Mouse (Mus musculus) right cerebral cortex, adult 18-20 months (tissue): Measurements from ENCODE around the gene Gm5678.
A peak's percentile ranks its signal among the peaks of the same experiment; 100 is the strongest.
"Not testable (repeated sequence)": the region's sequence is repeated elsewhere in the genome, so short reads cannot be mapped to it uniquely, and the experiment has no call there.

ENCODE experiments used
- DNase-seq: peaks from one replicate; pipeline ENCODE4 v3.0.0; 2022; ENCODE audit warnings: mixed read lengths

Gm5678 gene

DNA sequence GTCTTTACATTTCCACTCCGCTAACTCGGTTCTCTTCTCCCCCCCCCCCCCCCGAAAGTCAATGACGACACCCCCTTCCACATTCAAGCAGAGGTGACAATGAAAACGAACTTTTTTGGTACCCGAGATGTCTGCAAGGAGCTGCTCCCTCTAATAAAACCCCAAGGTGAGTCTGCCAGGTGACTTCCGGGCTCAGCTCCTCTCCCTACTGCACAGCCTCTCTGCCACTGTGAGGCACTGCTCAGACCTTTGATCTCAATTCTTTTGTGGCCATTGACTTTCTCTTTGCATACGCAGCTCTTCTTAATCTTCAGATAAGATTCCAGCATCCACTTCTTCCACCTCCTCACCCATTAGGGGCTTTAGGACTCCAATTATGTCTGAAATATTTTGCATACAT is 19.2 kb upstream of the Gm5678 start:
- no peak for DNase-seq

DNA sequence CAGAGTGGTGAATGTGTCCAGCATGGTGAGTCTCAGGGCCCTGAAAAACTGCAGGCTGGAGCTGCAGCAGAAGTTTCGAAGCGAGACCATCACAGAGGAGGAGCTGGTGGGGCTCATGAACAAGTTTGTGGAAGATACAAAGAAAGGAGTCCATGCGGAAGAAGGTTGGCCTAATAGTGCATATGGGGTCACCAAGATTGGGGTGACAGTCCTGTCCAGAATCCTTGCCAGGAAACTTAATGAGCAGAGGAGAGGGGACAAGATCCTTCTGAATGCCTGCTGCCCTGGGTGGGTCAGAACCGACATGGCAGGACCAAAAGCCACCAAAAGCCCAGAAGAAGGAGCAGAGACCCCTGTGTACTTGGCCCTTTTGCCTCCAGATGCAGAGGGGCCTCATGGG is 18.1 kb upstream of the Gm5678 start:
- DNase-seq = no peak

DNA sequence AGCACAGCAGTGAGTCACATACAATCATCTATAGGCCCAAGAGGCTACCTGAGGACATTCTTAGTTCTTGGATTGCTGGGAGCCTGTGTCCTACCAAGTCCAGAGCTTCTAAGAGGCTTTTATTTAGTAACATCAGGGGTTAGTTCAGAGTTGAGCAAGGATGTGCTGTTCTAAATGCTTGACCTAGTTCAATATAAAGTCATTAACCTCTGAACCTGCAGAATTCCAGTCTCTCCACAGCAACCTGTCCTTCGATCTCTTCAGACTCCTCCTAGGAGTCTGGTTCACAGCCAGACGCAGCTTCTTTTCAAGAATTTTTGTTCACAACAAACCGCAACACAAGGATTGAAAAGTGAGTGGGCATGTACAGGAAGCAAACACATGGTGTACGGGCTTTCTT is 16.9 kb upstream of the Gm5678 start:
- DNase-seq = no peak

DNA sequence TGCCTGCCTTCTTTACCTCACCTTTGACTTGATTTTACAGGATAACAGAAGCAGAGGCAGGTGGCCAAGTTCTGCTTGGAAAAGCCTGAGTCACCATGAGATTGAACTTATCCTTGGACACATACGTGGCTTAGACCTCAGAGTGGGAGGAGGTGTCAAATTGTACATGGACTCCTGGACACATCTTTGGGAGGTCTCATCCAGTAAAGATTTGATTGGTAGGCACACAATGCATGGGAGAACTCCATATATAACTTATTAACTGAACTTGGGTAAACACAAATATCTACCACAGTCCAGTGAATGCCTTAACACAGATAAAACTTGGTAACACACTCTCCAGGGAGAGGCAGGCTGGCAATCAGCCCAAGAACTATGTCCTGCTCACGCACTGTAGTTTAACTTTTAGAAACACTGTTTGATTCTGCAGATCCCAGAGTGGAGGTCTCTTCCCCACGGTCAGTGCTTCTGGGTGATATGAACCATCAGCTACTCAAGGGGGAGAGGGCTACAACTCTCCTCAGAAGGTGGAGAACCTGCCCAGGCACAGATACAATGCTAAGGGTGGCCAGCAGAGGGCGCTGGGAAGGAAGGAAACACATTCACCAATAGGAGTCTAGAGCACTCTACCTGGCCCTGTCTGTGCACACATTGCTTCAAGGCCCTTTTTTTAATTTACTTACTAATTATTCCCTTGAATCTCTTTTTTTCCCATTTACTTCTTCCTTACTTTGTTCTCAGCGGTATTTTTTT is 12.6 kb upstream of the Gm5678 start:
- DNase-seq = peak; percentile 57

DNA sequence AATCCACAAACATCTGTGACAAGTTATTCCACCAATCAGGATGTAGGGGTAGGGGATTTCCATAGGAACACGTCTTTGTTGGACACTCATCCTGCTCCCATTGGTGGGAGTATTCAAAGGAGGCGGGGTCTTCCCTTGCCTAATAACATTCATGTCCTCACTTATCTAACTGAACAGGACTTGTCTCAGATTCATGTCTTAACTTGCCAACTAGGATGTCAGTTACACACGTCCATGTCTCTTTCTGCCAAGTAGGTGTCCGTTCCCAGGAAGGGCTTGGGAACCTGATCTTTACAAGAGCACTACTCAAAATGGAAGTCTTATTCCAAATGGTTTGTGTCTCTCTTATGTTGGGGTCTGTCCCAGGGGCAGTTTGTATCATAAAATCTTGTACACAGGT is 4.1 kb upstream of the Gm5678 start:
- DNase-seq = not testable (repeated sequence)

DNA sequence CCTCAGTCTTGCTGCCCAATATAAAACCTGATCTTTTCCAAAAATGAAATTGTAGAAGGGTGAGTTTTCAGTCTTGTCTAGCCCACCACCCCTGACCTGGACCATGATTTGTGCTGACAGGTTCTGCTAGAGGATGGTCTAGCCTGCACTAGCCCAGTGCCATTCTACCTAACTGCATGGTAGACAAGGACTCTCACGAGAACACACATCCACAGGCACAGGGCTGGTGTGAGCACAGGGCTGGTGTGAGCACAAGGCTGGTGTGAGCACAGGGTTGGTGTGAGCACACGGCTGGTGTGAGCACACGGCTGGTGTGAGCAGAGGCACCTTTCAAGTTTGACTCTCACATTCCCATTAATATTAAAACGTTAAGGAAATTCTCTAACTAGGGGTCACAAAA is 3.2 kb upstream of the Gm5678 start:
- no peak for DNase-seq

DNA sequence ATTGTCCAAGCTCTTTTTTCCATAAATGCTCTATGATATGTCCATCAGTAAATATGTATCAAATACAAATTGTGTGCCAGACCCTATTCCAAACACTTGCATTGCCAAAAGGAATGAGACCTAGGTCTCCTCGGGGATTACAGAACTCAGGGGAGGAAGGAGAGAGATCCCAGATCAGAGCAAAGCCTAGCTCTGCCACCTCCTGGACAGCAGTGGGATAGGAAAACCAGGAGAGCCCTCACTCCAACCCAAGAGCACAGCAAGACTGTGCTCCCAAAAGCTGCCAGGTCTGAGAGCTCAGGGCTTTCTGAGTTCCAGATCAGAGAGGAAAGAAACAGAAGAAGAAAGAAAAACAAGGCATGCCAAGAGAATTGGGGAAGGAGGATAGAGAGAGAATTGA is 1.2 kb upstream of the Gm5678 start:
- peak; percentile 35 for DNase-seq

DNA sequence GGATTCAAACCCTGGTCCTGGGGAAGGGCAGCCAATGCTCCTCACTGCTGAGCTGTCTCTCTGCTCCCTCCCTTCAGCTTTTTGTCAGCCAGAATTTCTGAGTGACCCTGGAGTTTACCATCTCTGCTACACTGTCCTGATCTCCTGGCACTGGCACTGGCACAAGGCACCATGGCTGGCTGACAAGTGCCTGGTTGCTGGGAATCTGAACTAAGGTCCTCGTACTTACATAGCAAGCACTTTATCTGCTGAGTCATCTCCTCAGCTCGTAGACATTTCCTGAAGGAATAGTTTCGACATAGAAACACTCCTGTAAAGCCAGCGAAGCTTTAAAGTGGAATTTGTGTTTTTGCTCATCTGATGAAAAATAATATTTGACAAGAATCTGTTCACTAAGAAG is 16.1 kb downstream of the Gm5678 start:
- DNase-seq = no peak

DNA sequence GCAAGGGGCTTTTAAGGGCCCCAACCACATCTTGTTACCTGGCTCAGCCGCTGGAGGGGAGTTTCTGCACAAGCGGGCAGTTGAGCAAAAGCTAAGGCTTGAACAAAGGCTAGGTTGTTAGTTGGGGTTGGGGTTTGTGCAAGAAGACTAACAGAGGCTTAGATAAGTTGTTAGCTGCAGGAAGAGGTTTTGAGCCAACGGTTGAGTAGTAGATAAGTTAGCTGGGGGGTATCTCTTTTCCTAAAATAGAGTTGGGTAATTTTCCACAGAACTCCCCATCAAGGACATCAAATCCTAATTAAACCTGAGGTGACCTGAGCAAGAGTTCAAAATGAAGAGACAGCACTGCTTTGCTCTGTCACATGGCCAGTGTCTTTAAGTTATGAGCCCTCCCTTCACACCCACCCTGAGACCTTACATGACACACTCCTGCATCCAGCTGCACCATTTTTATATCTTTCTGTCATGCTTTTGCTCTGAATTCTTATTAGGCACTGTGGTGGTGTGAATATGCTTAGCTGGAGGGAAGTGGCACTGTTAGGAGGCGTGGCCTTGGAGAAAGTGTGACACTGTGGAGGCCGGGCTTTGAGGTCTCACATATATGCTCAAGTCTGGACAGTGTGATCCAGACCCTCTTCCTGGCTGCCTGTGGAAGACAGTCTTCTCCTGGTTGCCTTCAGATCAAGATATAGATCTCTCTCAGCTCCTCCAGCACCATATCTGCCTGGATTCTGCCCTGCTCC is 20.7 kb downstream of the Gm5678 start:
- DNase-seq = no peak

DNA sequence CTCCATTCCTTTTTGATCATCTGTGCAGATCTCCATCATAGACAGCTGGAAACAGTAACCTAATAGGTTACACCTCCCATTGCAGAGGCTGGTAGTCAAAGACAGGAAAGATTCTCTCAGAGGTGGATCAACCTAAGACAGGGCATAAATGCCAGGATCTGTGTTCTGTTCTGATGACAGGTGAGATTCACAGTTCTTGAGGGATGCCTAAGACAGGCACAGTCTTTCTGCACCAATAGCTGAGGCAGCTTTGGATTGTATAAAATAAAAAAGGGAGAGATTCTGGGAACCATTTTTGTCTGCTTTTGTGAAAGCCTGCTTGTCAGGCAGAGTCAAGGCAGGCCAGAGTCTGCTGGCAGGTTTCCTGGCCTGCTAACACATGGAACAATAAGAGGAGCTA is 40.1 kb downstream of the Gm5678 start:
- DNase-seq = no peak

DNA sequence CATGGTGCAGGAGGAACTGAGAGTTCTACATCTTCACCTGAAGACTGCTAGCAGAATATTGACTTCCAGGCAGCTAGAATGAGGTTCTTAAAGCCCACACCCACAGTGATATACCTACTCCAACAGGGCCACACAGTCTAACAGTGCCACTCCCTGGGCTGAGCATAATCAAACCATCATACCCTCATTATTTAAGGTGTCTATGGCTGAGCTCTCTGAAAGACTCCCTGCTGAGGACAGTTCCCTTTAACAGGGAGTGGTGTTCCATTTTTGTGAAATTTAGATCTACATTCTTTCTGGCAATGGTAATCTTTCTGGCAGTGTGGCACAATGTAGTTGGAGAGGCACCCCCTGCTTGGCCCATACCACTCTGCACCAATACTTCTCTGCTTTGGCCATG is 41.6 kb downstream of the Gm5678 start:
- DNase-seq = no peak

DNA sequence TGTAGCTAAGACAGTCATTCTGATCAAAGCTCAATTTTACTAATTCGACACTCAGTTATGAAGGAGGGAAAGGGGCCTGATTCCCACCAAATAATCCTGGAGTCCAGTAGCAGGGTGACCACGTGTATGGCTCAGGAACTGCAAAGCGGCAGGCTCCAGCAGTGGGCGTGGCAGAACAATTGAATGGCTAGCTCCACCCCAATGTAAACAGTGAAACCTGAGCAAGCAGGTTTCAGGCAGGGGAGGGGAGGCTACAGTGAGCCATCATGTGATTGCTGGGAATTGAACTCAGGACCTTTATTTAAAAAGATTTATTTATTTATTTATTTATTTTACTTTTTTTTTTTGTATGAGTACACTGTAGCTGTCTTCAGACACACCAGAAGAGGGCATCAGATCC is 42.6 kb downstream of the Gm5678 start:
- DNase-seq = not testable (repeated sequence)

DNA sequence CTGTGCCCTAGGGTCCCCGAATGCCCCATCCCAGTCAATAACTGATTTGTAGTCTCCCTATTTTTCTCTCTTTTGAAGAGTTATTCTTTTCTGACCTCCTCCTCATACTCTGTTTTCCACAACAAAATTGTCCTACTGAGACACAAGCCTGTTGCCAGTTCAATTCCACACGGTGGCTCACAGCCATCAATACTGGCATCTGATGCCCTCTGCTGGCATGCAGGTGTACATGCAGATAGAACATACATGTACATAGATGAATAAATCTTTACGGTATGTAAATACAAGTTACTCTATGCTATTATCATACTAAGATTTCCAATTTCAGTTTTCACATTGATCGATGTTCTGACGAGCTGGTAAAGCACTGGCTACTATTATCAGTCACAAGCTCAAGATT is 43.2 kb downstream of the Gm5678 start:
- DNase-seq = no peak

DNA sequence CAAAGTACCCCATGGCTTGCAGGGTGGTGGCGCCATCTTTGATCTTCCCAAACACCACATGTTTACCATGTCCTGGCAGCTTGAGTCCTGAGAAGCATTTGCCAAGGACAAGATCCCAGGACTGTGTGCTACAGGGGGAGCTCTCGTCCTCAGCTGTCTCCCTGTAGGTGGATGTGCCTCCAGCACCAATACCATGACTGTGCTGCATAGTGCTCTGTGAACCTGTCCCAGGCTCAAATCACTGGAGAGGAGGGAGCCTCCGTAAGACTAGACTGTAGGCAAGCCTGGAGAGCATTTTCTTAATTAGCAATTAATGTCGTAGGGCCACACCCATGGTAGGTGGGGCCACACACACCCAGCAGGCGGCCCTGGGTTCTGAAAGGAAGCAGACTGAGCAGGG is 48.5 kb downstream of the Gm5678 start:
- DNase-seq = no peak

DNA sequence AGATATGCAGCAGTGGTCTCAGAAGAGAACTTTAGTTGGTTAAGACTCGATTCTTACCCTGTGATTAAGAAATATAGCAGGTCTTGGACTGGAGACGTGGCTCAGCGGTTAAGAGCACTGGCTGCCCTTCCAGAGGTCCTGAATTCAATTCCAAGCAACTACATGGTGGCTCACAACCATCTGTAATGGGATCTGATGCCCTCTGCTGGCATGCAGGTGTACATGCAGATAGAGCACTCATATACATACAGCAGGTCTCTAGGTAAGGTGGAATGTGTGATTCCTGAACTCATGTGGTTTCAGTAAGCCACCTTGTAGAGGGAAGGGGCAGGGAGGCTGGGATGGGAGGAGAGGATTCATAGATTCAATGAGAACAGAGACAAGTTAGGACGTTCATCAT is 50.3 kb downstream of the Gm5678 start:
- DNase-seq = no peak

DNA sequence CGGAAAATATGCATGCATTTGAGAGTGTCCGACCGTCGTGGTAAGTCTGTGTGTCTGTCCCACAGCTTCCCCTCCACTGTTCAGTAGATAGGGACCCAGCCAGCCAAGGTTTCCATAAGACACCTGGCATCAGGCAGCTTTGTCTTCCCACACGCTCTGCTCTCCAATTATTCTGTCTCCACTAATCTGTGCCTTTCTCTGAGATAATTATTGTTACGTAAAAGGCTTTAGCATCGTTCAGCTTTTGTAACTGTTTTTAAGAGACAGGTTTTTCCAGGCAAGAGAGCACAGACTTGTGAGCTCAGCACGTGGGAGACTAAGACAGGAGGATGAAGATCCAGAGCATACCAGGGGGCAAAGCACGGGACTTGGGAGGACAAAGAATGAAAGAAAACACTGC is 51.3 kb downstream of the Gm5678 start:
- no peak for DNase-seq
